Mouse (Mus musculus): ENCODE data around the gene Plcxd3. TPM values are rescaled to one million over a fixed set of nuclear protein-coding genes. Genes with fewer than 3 reads are reported as not detected.

The Plcxd3 gene
- polyA plus RNA-seq (2012; rRNA removed) = 4.5 and 4.6 TPM in 2 replicates

GRCm38 (mm10) chr15:4375423-4376220, at the start of gene Plcxd3:
Plcxd3 (plus strand) TSS chr15:4375491.

